Comparison of ENCODE assay signal across 13 mouse cellular contexts in the genomic region with DNA sequence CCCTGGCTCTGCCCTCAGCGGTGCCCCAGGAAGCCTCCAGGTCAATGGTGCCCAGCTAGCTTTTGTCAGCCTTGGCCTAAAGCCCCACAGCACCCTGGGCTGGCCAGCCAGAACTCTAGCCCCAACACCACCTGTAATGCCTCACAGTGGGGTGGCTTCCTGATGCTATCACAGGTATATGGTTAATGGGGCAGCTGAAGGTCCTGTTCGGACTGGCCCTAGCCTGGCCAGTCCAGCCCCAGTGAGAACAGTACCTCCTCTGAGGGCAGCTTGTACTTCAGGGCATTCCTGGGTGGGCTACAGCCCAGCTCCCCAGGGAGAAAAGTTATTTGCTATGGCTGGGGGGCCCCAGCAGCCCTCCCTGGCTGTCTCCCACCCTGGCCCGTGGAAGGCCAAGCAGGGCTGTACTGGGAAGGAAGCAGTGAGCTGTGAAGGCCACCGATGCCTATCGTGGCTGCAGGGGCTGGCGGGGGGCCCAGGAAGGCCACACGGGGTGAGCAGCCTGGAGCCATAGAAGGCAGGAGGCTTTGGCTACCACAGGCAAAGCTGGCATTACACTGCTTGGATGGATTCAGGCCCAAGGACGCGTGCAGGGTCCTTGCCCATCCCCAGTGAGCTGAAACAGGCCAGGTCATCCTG. TPM values are rescaled to one million over a fixed set of nuclear protein-coding genes. Genes with fewer than 3 reads are reported as not detected.
A peak's percentile ranks its signal among the peaks of the same experiment; 100 is the strongest.
DNase-seq lines count a peak whose midpoint lies in the region; ATAC-seq and TF ChIP-seq lines count a peak whose summit lies in the region.
"Had no signal": no experiment of that assay in that cellular context is flagged by ENCODE, and none has a peak within 500 bp of the region (broad histone marks: within the 10 kb centered on the region; RNA-seq: fewer than 3 reads in every experiment).

No protein-coding gene starts in this region.

- H3K36me3 ChIP-seq in embryonic facial prominence, embryonic 10.5 days (replicated peaks), result no peaks in the 10 kb centered on the region
- peaks cover 5% of the 10 kb centered on the region for H3K36me3 ChIP-seq in liver, embryonic 12.5 days
- no peaks in the 10 kb centered on the region for H3K36me3 ChIP-seq in midbrain, embryonic 14.5 days (ENCODE audit: control insufficient read depth, insufficient read depth, low read length)
- no peaks in the 10 kb centered on the region for H3K36me3 ChIP-seq in thymus, adult 2 months (ENCODE audit: control insufficient read depth, insufficient read depth, low read length)
- H3K36me3 ChIP-seq: embryonic facial prominence, embryonic 15.5 days; limb, embryonic 15.5 days had no signal

- no peak for TF ChIP-seq CTCF in thymus, adult 2 months (IDR thresholded peaks at IDR 0.05; ENCODE audit: borderline replicate concordance, control insufficient read depth, extremely low read depth, insufficient read depth, low read length, poor library complexity)

- no peak for ATAC-seq in liver, embryonic 12.5 days
- no peak for ATAC-seq in midbrain, embryonic 14.5 days (ENCODE audit: low FRiP score, low TSS enrichment)
- ATAC-seq in activated CD4-positive, CD25-positive, alpha-beta regulatory T cell, adult 4 months, result no peak

- H3K9ac ChIP-seq in liver, embryonic 12.5 days, result peak overlapping the region; percentile 99
- H3K9ac ChIP-seq in midbrain, embryonic 14.5 days (replicated peaks; ENCODE audit: low read length), result no peak overlapping the region
- H3K9ac ChIP-seq: embryonic facial prominence, embryonic 15.5 days; limb, embryonic 15.5 days had no signal

- no peaks in the 10 kb centered on the region for H3K9me3 ChIP-seq in embryonic facial prominence, embryonic 10.5 days
- no peaks in the 10 kb centered on the region for H3K9me3 ChIP-seq in liver, embryonic 12.5 days (replicated peaks)
- no peaks in the 10 kb centered on the region for H3K9me3 ChIP-seq in midbrain, embryonic 14.5 days (ENCODE audit: control insufficient read depth, low read length)
- H3K9me3 ChIP-seq: embryonic facial prominence, embryonic 15.5 days; limb, embryonic 15.5 days had no signal

- H3K27ac ChIP-seq in embryonic facial prominence, embryonic 10.5 days (replicated peaks), result peak overlapping the region; percentile 45
- peak overlapping the region; percentile 99 for H3K27ac ChIP-seq in liver, embryonic 12.5 days
- no peak overlapping the region for H3K27ac ChIP-seq in midbrain, embryonic 14.5 days (replicated peaks; ENCODE audit: low read depth, low read length)
- H3K27ac ChIP-seq in thymus, adult 2 months (ENCODE audit: control insufficient read depth, insufficient read depth, low read length), result no peak overlapping the region
- H3K27ac ChIP-seq: embryonic facial prominence, embryonic 15.5 days; limb, embryonic 15.5 days had no signal

- peaks cover 12% of the 10 kb centered on the region for H3K27me3 ChIP-seq in embryonic facial prominence, embryonic 10.5 days (replicated peaks; ENCODE audit: low read depth, poor library complexity, severe bottlenecking)
- H3K27me3 ChIP-seq in liver, embryonic 12.5 days (replicated peaks), result peaks cover 13% of the 10 kb centered on the region
- peaks cover 11% of the 10 kb centered on the region; the same call in 1 of the 2 replicates for H3K27me3 ChIP-seq in midbrain, embryonic 14.5 days (ENCODE audit: control insufficient read depth, insufficient read depth, low read length)
- H3K27me3 ChIP-seq in thymus, adult 2 months (ENCODE audit: control insufficient read depth, insufficient read depth, low read length), result no peaks in the 10 kb centered on the region; the same call in 1 of the 2 replicates

- no peak for TF ChIP-seq POLR2A in thymus, adult 2 months (IDR thresholded peaks at IDR 0.05; ENCODE audit: control insufficient read depth, extremely low read depth, insufficient read depth, low read length, poor library complexity)

- peaks cover 50% of the 10 kb centered on the region for H3K4me1 ChIP-seq in embryonic facial prominence, embryonic 10.5 days
- peaks cover 66% of the 10 kb centered on the region for H3K4me1 ChIP-seq in liver, embryonic 12.5 days
- peaks cover 10% of the 10 kb centered on the region for H3K4me1 ChIP-seq in midbrain, embryonic 14.5 days (ENCODE audit: control insufficient read depth, insufficient read depth, low read length)
- H3K4me1 ChIP-seq in thymus, adult 2 months (replicated peaks; ENCODE audit: control insufficient read depth, insufficient read depth, low read length), result peaks cover 6% of the 10 kb centered on the region

- peak; percentile 40 for DNase-seq in heart, adult 8-10 months (ENCODE audit: low spot score)
- DNase-seq in heart, postnatal 4 days, result no peak
- DNase-seq in embryonic facial prominence, embryonic 10.5 days (ENCODE audit: low spot score), result no peak
- DNase-seq in kidney, adult 18-20 months, result peak; percentile 68
- DNase-seq in midbrain, embryonic 14.5 days, result no peak
- no peak for DNase-seq in thymus, adult 2 months

- peak overlapping the region; percentile 81 for H3K4me2 ChIP-seq in liver, embryonic 12.5 days
- no peak overlapping the region for H3K4me2 ChIP-seq in midbrain, embryonic 14.5 days (ENCODE audit: low read length)
- H3K4me2 ChIP-seq: embryonic facial prominence, embryonic 15.5 days; limb, embryonic 15.5 days had no signal

- H3K4me3 ChIP-seq in embryonic facial prominence, embryonic 10.5 days, result no peak overlapping the region
- no peak overlapping the region for H3K4me3 ChIP-seq in liver, embryonic 12.5 days
- H3K4me3 ChIP-seq in midbrain, embryonic 14.5 days (replicated peaks; ENCODE audit: low read depth, low read length), result no peak overlapping the region
- no peak overlapping the region for H3K4me3 ChIP-seq in thymus, adult 2 months (ENCODE audit: control insufficient read depth, insufficient read depth, low read length)
- H3K4me3 ChIP-seq: embryonic facial prominence, embryonic 15.5 days; limb, embryonic 15.5 days had no signal

- 62% methylated on average over 9 of the region's 9 CpGs for WGBS in embryonic facial prominence, embryonic 10.5 days
- 72% methylated on average over 9 of the region's 9 CpGs for WGBS in liver, embryonic 12.5 days (ENCODE audit: insufficient replicate concordance)
- WGBS in midbrain, embryonic 14.5 days, result 47% methylated on average over 9 of the region's 9 CpGs
- WGBS in thymus, adult 2 months, result 77% methylated on average over 9 of the region's 9 CpGs

RNA-seq across cellular contexts. Expression of gene Nhlrc4, which starts 0.9 kb away (rescaled TPM):
- total RNA-seq in heart, adult 8-10 months (2022), result under 1 TPM in 1 of 4 experiments, not detected in 3; 0.41 TPM
- not detected for total RNA-seq in heart, postnatal 4 days (2021)
- 0.88 TPM in 1 of 2 replicates, not detected in the other for polyA plus RNA-seq in embryonic facial prominence, embryonic 10.5 days (2016; fragmentation: Nextera tagmentation; extraction: Ambion mirVana)
- polyA plus RNA-seq in liver, embryonic 12.5 days (2016; fragmentation: Nextera tagmentation; extraction: Ambion mirVana), result 5.0 and 7.3 TPM in 2 replicates
- polyA plus RNA-seq in midbrain, embryonic 14.5 days (2014; fragmentation: Nextera tagmentation; extraction: Ambion mirVana), result 0.16 and 0.32 TPM in 2 replicates
- not detected for polyA plus RNA-seq in activated CD4-positive, CD25-positive, alpha-beta regulatory T cell, adult 4 months (2017; shearing (Covaris generic))
- 0.51 and 0.62 TPM in 2 replicates for polyA plus RNA-seq in thymus, adult 2 months (2012; rRNA removed)
- total RNA-seq: granulocyte monocyte progenitor cell, adult 5-6 weeks; neutrophil, adult 5-6 weeks had no signal

RNA-seq across cellular contexts. Expression of gene Pigq, which starts 0.9 kb away (rescaled TPM):
- 10 to 100 TPM; 37.3 to 48.3 (median 47.8) TPM for total RNA-seq in heart, adult 8-10 months (2022)
- 10 to 100 TPM; 86.0 to 89.4 TPM for total RNA-seq in heart, postnatal 4 days (2021)
- 62.9 and 69.3 TPM in 2 replicates for polyA plus RNA-seq in embryonic facial prominence, embryonic 10.5 days (2016; fragmentation: Nextera tagmentation; extraction: Ambion mirVana)
- polyA plus RNA-seq in liver, embryonic 12.5 days (2016; fragmentation: Nextera tagmentation; extraction: Ambion mirVana), result 161 and 171 TPM in 2 replicates
- polyA plus RNA-seq in midbrain, embryonic 14.5 days (2014; fragmentation: Nextera tagmentation; extraction: Ambion mirVana), result 53.6 and 57.9 TPM in 2 replicates
- 10 to 100 TPM; 19.0 to 26.6 TPM for polyA plus RNA-seq in activated CD4-positive, CD25-positive, alpha-beta regulatory T cell, adult 4 months (2017; shearing (Covaris generic))
- 133 and 134 TPM in 2 replicates for polyA plus RNA-seq in thymus, adult 2 months (2012; rRNA removed)

RNA-seq across cellular contexts. Expression of gene A930017K11Rik, which starts 6.7 kb away (rescaled TPM):
- under 1 TPM; 0.24 to 0.85 (median 0.36) TPM for total RNA-seq in heart, adult 8-10 months (2022)
- total RNA-seq in heart, postnatal 4 days (2021), result not detected
- 0.35 and 0.36 TPM in 2 replicates for polyA plus RNA-seq in embryonic facial prominence, embryonic 10.5 days (2016; fragmentation: Nextera tagmentation; extraction: Ambion mirVana)
- polyA plus RNA-seq in liver, embryonic 12.5 days (2016; fragmentation: Nextera tagmentation; extraction: Ambion mirVana), result 0.36 and 0.49 TPM in 2 replicates
- polyA plus RNA-seq in midbrain, embryonic 14.5 days (2014; fragmentation: Nextera tagmentation; extraction: Ambion mirVana), result 3.3 and 5.2 TPM in 2 replicates
- polyA plus RNA-seq in activated CD4-positive, CD25-positive, alpha-beta regulatory T cell, adult 4 months (2017; shearing (Covaris generic)), result not detected
- 0.06 and 0.19 TPM in 2 replicates for polyA plus RNA-seq in thymus, adult 2 months (2012; rRNA removed)
- total RNA-seq: granulocyte monocyte progenitor cell, adult 5-6 weeks; neutrophil, adult 5-6 weeks had no signal
- polyA plus RNA-seq: spleen, adult 2 months had no signal

RNA-seq across cellular contexts. Expression of gene Rab40c, which starts 26.1 kb away (rescaled TPM):
- 10 to 100 TPM; 17.3 to 20.1 (median 17.7) TPM for total RNA-seq in heart, adult 8-10 months (2022)
- total RNA-seq in heart, postnatal 4 days (2021), result 10 to 100 TPM; 16.1 to 16.6 TPM
- polyA plus RNA-seq in embryonic facial prominence, embryonic 10.5 days (2016; fragmentation: Nextera tagmentation; extraction: Ambion mirVana), result 30.9 and 34.0 TPM in 2 replicates
- 9.9 and 11.8 TPM in 2 replicates for polyA plus RNA-seq in liver, embryonic 12.5 days (2016; fragmentation: Nextera tagmentation; extraction: Ambion mirVana)
- 29.4 and 46.9 TPM in 2 replicates for polyA plus RNA-seq in midbrain, embryonic 14.5 days (2014; fragmentation: Nextera tagmentation; extraction: Ambion mirVana)
- 1 to 10 TPM; 5.1 to 5.6 TPM for polyA plus RNA-seq in activated CD4-positive, CD25-positive, alpha-beta regulatory T cell, adult 4 months (2017; shearing (Covaris generic))
- 43.5 and 57.6 TPM in 2 replicates for polyA plus RNA-seq in thymus, adult 2 months (2012; rRNA removed)

RNA-seq across cellular contexts. Expression of gene Capn15, which starts 40.0 kb away (rescaled TPM):
- 1 to 10 TPM; 5.4 to 8.1 (median 6.8) TPM for total RNA-seq in heart, adult 8-10 months (2022)
- 10 to 100 TPM; 13.0 to 16.7 TPM for total RNA-seq in heart, postnatal 4 days (2021)
- polyA plus RNA-seq in embryonic facial prominence, embryonic 10.5 days (2016; fragmentation: Nextera tagmentation; extraction: Ambion mirVana), result 34.3 and 40.1 TPM in 2 replicates
- 20.4 and 21.3 TPM in 2 replicates for polyA plus RNA-seq in liver, embryonic 12.5 days (2016; fragmentation: Nextera tagmentation; extraction: Ambion mirVana)
- 21.1 and 25.7 TPM in 2 replicates for polyA plus RNA-seq in midbrain, embryonic 14.5 days (2014; fragmentation: Nextera tagmentation; extraction: Ambion mirVana)
- polyA plus RNA-seq in activated CD4-positive, CD25-positive, alpha-beta regulatory T cell, adult 4 months (2017; shearing (Covaris generic)), result 1 to 10 TPM; 5.2 to 7.1 TPM
- polyA plus RNA-seq in thymus, adult 2 months (2012; rRNA removed), result 80.7 and 82.6 TPM in 2 replicates

Comparison
In these comparisons a context has a peak if more than half of its experiments do, and no peak if none do; other contexts are left out.
1. DNase-seq: peak in heart, adult 8-10 months (single experiment) and kidney, adult 18-20 months (single experiment); none in heart, postnatal 4 days (single experiment), embryonic facial prominence, embryonic 10.5 days (single experiment), midbrain, embryonic 14.5 days (single experiment) and thymus, adult 2 months (single experiment).
2. H3K27ac ChIP-seq: peak in embryonic facial prominence, embryonic 10.5 days (single experiment) and liver, embryonic 12.5 days (single experiment); none in midbrain, embryonic 14.5 days (single experiment) and thymus, adult 2 months (single experiment).